Mouse (Mus musculus): ENCODE data around the gene Gm49380.

- TF ChIP-seq POLR2A (IDR thresholded peaks at IDR 0.05; ENCODE audit: insufficient read depth, low read depth, low read length) (no peak), CTCF (IDR thresholded peaks at IDR 0.05) (no peak)
These were observed 20.0 kb upstream of the Gm49380 start for GRCm38 (mm10) chr9:44133287-44133686.
